Mouse (Mus musculus) hindbrain, postnatal 0 days (tissue): ENCODE measurements at regions not wholly inside any gene's neighbourhood (a gene's known extent, or its start where the extent isn't known, plus 50 kb on each side); places are given as distances from the start of the nearest gene placed in this dataset.
A peak's percentile ranks its signal among the peaks of the same experiment; 100 is the strongest.

Source experiments
- ATAC-seq: fragments of 200-750 bp; cut with Nextera tagmentation; 2 replicates; pipeline ENCODE4 v1.8.0; 2017; ENCODE audit warnings: mild to moderate bottlenecking, moderate TSS enrichment, moderate library complexity
- DNase-seq: peaks from one replicate; pipeline ENCODE4 v3.0.0-alpha.2; 2015; ENCODE audit warnings: low spot score
- H3K27ac ChIP-seq: fragments of 300-500 bp; sonication (generic); 2 replicates; pipeline ENCODE4 v1.5.1; 2014; ENCODE audit warnings: mild to moderate bottlenecking
- H3K27me3 ChIP-seq: fragments of 300-500 bp; sonication (generic); 2 replicates; pipeline ENCODE4 v1.6.1; 2014; ENCODE audit warnings: low read length, mixed read lengths; ENCODE audit not compliant: insufficient read depth
- H3K36me3 ChIP-seq: fragments of 300-500 bp; sonication (generic); 2 replicates; pipeline ENCODE4 v1.6.1; 2014; ENCODE audit warnings: low read length, mixed read lengths; ENCODE audit not compliant: insufficient read depth
- H3K4me1 ChIP-seq: fragments of 300-500 bp; sonication (generic); 2 replicates; pipeline ENCODE4 v1.6.1; 2014; ENCODE audit warnings: antibody characterized with exemption, low read length, mixed read lengths; ENCODE audit not compliant: insufficient read depth
- H3K4me2 ChIP-seq: fragments of 300-500 bp; sonication (generic); 2 replicates; pipeline ENCODE4 v1.6.1; 2014; ENCODE audit warnings: low read depth, mild to moderate bottlenecking, low read length, moderate library complexity, mixed read lengths
- H3K4me3 ChIP-seq: fragments of 300-500 bp; sonication (generic); 2 replicates; pipeline ENCODE4 v1.5.1; 2014; ENCODE audit warnings: low read length
- H3K9ac ChIP-seq: fragments of 300-500 bp; sonication (generic); replicated peaks from 2 replicates; pipeline ENCODE4 v1.6.1; 2014; ENCODE audit warnings: mild to moderate bottlenecking, low read length, moderate library complexity, mixed read lengths
- H3K9me3 ChIP-seq: fragments of 300-500 bp; sonication (generic); 2 replicates; pipeline ENCODE4 v1.6.1; 2016; ENCODE audit warnings: low read length, mixed read lengths
- CTCF ChIP-seq: IDR thresholded peaks from 2 replicates; pipeline ENCODE4 v1.5.1; 2016; ENCODE audit warnings: antibody characterized with exemption, control low read depth, low read depth
- WGBS: fragments of 180-500 bp; shearing (Covaris S2); extraction: QIAGEN DNeasy Blood & Tissue Kit; methylation state at CpG from one replicate; pipeline ENCODE4 v1.1.7; 2014; 5-methylcytosine and 5-hydroxymethylcytosine counted together

- H3K36me3 ChIP-seq: no peaks in the 10 kb centered on the region
- DNase-seq (peak; percentile 37), ATAC-seq (no peak)
- 42% methylated on average over 2 of the region's 2 CpGs for WGBS
- no peak for TF ChIP-seq CTCF
- H3K27me3 ChIP-seq: no peaks in the 10 kb centered on the region
- H3K4me1 ChIP-seq: peaks cover 6% of the 10 kb centered on the region
- H3K4me3 ChIP-seq: no peak overlapping the region
- H3K4me2 ChIP-seq: no peak overlapping the region
- H3K9ac ChIP-seq: no peak overlapping the region
- H3K9me3 ChIP-seq: no peaks in the 10 kb centered on the region
- peak overlapping the region; percentile 56; the same call in 1 of the 2 replicates for H3K27ac ChIP-seq
These were observed 76.9 kb downstream of the Pxdc1 start for GRCm38 (mm10) chr13:34576392-34576791.

DNA sequence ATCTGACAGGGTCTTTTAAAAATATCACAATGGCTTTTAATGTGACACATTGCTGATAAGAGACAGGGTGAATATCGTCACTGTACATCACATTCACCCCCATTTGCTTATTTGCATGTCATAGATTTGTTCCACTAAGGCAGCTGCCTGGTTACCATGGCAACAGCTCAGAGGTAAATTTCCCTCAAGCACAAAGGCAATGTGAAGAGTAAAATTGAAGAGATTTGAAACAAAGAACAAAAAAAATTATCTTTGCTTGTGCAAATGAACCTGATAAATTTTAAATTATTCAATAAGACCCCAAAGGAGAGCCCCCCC, 77.3 kb downstream of the Pxdc1 start:
- DNase-seq (peak; percentile 89), ATAC-seq (peak; percentile 86)
- Histone ChIP-seq H3K27ac (peak overlapping the region; percentile 77), H3K9me3 (no peaks in the 10 kb centered on the region), H3K9ac (no peak overlapping the region), H3K27me3 (no peaks in the 10 kb centered on the region), H3K4me2 (no peak overlapping the region), H3K4me3 (no peak overlapping the region), H3K4me1 (peaks cover 6% of the 10 kb centered on the region), H3K36me3 (no peaks in the 10 kb centered on the region)
- WGBS: 9% methylated on average over 1 of the region's 1 CpGs
- TF ChIP-seq CTCF: no peak

- TF ChIP-seq CTCF: no peak
- 21% methylated on average over 2 of the region's 2 CpGs for WGBS
These were observed 77.9 kb downstream of the Pxdc1 start for GRCm38 (mm10) chr13:34575179-34575996.

DNA sequence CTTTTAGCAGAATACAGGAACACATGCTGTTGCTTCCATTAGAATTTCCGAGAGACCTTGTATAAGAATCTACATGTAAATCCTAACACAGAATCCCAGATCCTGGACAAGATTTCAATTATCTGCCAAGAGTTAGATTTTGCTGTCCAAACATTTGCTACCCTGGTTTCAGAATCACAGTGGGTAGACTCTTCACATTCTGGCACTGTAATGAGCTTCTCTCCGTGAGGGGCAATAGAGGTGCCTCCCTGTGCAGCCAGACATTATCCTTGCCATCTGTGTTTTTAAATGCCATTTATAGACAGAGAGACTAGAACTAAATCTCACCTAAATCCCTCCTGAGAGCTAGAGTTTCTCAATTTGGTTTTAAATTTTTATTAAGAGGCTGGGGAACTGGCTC, 84.0 kb downstream of the Pxdc1 start:
- no peak overlapping the region for H3K27ac ChIP-seq
- no peak overlapping the region for H3K4me3 ChIP-seq
- H3K9me3 ChIP-seq: no peaks in the 10 kb centered on the region
- H3K9ac ChIP-seq: no peak overlapping the region
- TF ChIP-seq CTCF: no peak
- H3K4me1 ChIP-seq: peaks cover 6% of the 10 kb centered on the region; the same call in 1 of the 2 replicates
- no peak overlapping the region for H3K4me2 ChIP-seq
- 40% methylated on average over 2 of the region's 2 CpGs for WGBS
- DNase-seq (no peak), ATAC-seq (no peak)
- H3K27me3 ChIP-seq: no peaks in the 10 kb centered on the region
- no peaks in the 10 kb centered on the region for H3K36me3 ChIP-seq

More at GRCm38 (mm10) chr13:34575179-34575996, 77.9 kb downstream of the Pxdc1 start:
- Histone ChIP-seq H3K4me2 (no peak overlapping the region), H3K9ac (no peak overlapping the region), H3K4me1 (peaks cover 6% of the 10 kb centered on the region), H3K27ac (peak overlapping the region; percentile 77), H3K36me3 (no peaks in the 10 kb centered on the region), H3K27me3 (no peaks in the 10 kb centered on the region), H3K4me3 (no peak overlapping the region), H3K9me3 (no peaks in the 10 kb centered on the region)
- ATAC-seq: peak; percentile 83
- peak; percentile 65 for DNase-seq

DNA sequence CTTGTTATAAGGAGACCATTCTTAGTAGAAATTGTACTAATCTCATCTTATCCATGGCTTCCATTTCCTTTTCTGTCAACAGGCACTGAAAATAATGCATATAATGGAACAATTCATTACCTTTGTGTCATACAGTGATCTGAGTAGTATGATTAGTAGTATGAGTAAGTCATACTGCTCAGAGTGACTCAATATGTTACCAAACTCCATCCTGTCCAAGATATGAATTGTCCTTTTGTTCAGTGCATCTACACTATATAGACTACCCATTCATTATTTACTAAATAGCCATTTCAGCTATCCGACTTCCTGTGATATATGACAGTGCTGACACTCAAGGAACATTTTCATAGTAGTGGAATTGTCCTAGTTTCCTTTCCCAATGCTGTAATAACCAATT, 86.6 kb downstream of the Pxdc1 start:
- Histone ChIP-seq H3K4me1 (peaks cover 6% of the 10 kb centered on the region; the same call in 1 of the 2 replicates), H3K4me2 (no peak overlapping the region), H3K4me3 (no peak overlapping the region), H3K27ac (no peak overlapping the region), H3K27me3 (no peaks in the 10 kb centered on the region), H3K9ac (no peak overlapping the region), H3K36me3 (no peaks in the 10 kb centered on the region), H3K9me3 (no peaks in the 10 kb centered on the region)
- no peak for TF ChIP-seq CTCF
- ATAC-seq (no peak), DNase-seq (no peak)
- WGBS: 84% methylated on average over 1 of the region's 1 CpGs

- Histone ChIP-seq H3K4me3 (no peak overlapping the region), H3K9ac (no peak overlapping the region), H3K4me2 (no peak overlapping the region), H3K27ac (no peak overlapping the region), H3K27me3 (no peaks in the 10 kb centered on the region), H3K9me3 (no peaks in the 10 kb centered on the region), H3K36me3 (no peaks in the 10 kb centered on the region), H3K4me1 (no peaks in the 10 kb centered on the region)
- WGBS: 78% methylated on average over 5 of the region's 5 CpGs
- no peak for TF ChIP-seq CTCF
- DNase-seq: no peak
- ATAC-seq: no peak
These were observed 103.0 kb downstream of the Pxdc1 start for GRCm38 (mm10) chr13:34550130-34550884.

DNA sequence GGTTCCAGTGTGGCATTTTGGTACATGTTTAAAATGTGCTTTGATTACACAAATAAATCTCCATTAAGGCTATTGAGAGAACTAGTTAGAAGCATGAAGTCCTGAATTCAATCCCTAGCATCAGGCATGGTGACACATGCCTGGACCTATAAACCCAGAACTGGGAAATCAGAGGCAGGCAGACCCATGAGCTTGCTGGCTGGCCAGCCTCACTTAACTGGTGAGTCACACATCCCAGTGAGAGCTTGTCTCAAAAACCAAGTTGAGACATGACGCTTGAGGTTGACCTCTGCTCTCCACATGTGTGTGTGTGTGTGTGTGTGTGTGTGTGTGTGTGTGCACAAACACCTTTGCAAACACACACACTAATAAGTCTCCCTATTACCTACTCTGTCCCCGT, 112.6 kb downstream of the Pxdc1 start:
- DNase-seq (no peak), ATAC-seq (no peak)
- Histone ChIP-seq H3K9ac (no peak overlapping the region), H3K27ac (no peak overlapping the region), H3K9me3 (no peaks in the 10 kb centered on the region), H3K27me3 (no peaks in the 10 kb centered on the region), H3K36me3 (no peaks in the 10 kb centered on the region), H3K4me1 (no peaks in the 10 kb centered on the region), H3K4me2 (no peak overlapping the region), H3K4me3 (no peak overlapping the region)
- TF ChIP-seq CTCF: no peak
- 98% methylated on average over 2 of the region's 2 CpGs for WGBS
